In genomic region chr1:37695732-37696131, GRCm38 (mm10) we compare ENCODE assay signal across 22 mouse cellular contexts. TPM values are rescaled to one million over a fixed set of nuclear protein-coding genes. Genes with fewer than 3 reads are reported as not detected.
"Had no signal": no experiment of that assay in that cellular context is flagged by ENCODE, and none has a peak within 500 bp of the region (broad histone marks: within the 10 kb centered on the region; RNA-seq: fewer than 3 reads in every experiment).

No protein-coding gene starts in this region.

- H3K4me1 ChIP-seq: midbrain, embryonic 15.5 days; neural tube, embryonic 12.5 days; stomach, embryonic 15.5 days had no signal

- H3K4me3 ChIP-seq: kidney, embryonic 15.5 days; limb, embryonic 12.5 days; limb, embryonic 15.5 days; midbrain, embryonic 12.5 days; midbrain, embryonic 15.5 days; neural tube, embryonic 12.5 days; neural tube, embryonic 15.5 days; stomach, embryonic 15.5 days had no signal

- H3K27ac ChIP-seq: kidney, embryonic 15.5 days; limb, embryonic 12.5 days; limb, embryonic 15.5 days; liver, embryonic 14.5 days; macrophage; midbrain, embryonic 12.5 days; midbrain, embryonic 15.5 days; neural tube, embryonic 12.5 days; neural tube, embryonic 15.5 days had no signal

- H3K36me3 ChIP-seq: kidney, embryonic 15.5 days; limb, embryonic 12.5 days; limb, embryonic 15.5 days; midbrain, embryonic 12.5 days; midbrain, embryonic 15.5 days; neural tube, embryonic 12.5 days; neural tube, embryonic 15.5 days; stomach, embryonic 15.5 days had no signal

- ATAC-seq: liver, postnatal 0 days; midbrain, embryonic 15.5 days had no signal

- H3K9me3 ChIP-seq: kidney, embryonic 15.5 days; limb, embryonic 12.5 days; limb, embryonic 15.5 days; midbrain, embryonic 12.5 days; midbrain, embryonic 15.5 days; neural tube, embryonic 12.5 days; neural tube, embryonic 15.5 days; stomach, embryonic 15.5 days had no signal

- H3K9ac ChIP-seq: kidney, embryonic 15.5 days; limb, embryonic 12.5 days; limb, embryonic 15.5 days; liver, embryonic 14.5 days; liver, postnatal 0 days; lung, embryonic 14.5 days; midbrain, embryonic 12.5 days; midbrain, embryonic 15.5 days; neural tube, embryonic 12.5 days; neural tube, embryonic 15.5 days; stomach, embryonic 15.5 days had no signal

- DNase-seq: kidney, adult 8-10 months; kidney, postnatal 10 days; kidney, postnatal 36 days; left cerebral cortex, postnatal 4 days; liver, postnatal 0 days; lung, embryonic 14.5 days; retina, postnatal 1 day; right cerebral cortex, postnatal 25 days; spleen, adult 18-20 months; thymus, postnatal 14 days; thymus, postnatal 4 days had no signal

- H3K27me3 ChIP-seq: kidney, embryonic 15.5 days; limb, embryonic 12.5 days; limb, embryonic 15.5 days; midbrain, embryonic 12.5 days; midbrain, embryonic 15.5 days; neural tube, embryonic 12.5 days; neural tube, embryonic 15.5 days; stomach, embryonic 15.5 days had no signal

- H3K4me2 ChIP-seq: kidney, embryonic 15.5 days; limb, embryonic 12.5 days; limb, embryonic 15.5 days; liver, embryonic 11.5 days; lung, embryonic 14.5 days; midbrain, embryonic 12.5 days; midbrain, embryonic 15.5 days; neural tube, embryonic 12.5 days; neural tube, embryonic 15.5 days; stomach, embryonic 15.5 days had no signal

RNA-seq across cellular contexts. Expression of gene 2010300C02Rik, which starts 24.2 kb away (rescaled TPM):
- polyA plus RNA-seq: macrophage had no signal
